Mouse (Mus musculus): ENCODE data around the gene Slc16a14. TPM values are rescaled to one million over a fixed set of nuclear protein-coding genes. Genes with fewer than 3 reads are reported as not detected.

Gene Slc16a14
- total RNA-seq, 2 experiments from 2014 or later = not detected

DNA sequence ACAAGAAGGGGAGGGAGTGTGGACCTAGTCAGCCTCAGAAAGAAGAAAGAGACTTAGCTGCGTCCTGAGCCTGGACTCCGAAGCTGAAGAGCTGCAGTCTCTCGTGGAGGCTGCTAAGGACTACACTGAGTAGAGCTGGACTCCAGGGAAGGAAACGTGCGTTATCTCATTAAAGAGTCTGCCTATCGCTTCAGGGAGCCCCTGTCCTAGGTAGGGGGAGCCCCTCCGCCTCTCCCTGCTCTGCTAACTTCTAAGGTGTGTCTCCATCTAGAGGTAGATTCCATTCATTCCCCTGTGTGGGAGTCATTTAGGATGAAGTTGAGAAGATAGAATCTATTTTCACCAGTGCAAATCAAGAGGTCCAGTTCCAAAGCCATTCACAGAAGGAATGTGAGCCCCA lies 65.4 kb downstream of the Slc16a14 start:
- ATAC-seq (replicated peaks; ENCODE audit: low FRiP score, poor library complexity, severe bottlenecking) = no peak

DNA sequence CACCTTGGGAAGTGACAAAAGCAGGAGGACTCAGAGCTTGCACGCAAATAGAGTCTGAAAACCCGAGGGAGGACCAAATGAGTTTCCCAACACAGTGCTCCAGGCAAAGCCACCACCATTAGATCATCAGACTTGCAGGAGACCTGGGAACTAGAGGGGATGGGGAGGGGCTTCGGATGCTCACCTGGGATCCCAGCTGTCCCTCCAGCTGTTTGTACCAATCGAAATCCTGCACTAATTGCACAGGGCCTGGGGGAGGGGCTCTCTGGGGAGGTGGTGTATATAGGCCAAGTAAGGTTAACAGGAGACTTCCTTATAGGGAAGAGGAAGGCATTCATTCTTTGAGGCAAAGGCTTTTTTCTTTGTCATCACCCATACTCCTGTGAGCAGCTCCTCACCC lies 66.1 kb downstream of the Slc16a14 start:
- ATAC-seq (replicated peaks; ENCODE audit: low FRiP score, poor library complexity, severe bottlenecking) = no peak

DNA sequence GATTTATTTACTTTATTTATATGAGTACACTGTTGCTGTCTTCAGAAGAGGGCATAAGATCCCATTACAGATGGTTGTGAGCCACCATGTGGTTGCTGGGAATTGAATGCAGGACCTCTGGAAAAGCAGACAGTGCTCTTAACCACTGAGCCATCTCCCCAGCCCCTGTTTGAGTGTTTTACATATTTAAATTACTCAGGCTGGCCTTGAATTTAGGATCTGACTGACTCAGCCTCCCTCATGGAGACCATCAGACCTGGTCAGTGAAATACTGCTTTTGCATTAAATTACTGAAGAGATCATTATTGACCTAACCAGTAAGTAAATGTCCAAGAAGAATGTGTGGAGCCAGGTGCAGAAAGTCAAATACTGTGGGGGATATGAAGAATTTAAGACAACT lies 66.6 kb downstream of the Slc16a14 start:
- no peak for ATAC-seq (replicated peaks; ENCODE audit: low FRiP score, poor library complexity, severe bottlenecking)

- 0 out of 2 replicates have a peak, but pooled peaks have one; percentile 60 for ATAC-seq (replicated peaks; ENCODE audit: low FRiP score, poor library complexity, severe bottlenecking)
Observed at GRCm38 (mm10) chr1:84866706-84867230, 68.2 kb downstream of the Slc16a14 start.

GRCm38 (mm10) chr1:84866231-84866630 lies 68.7 kb downstream of the Slc16a14 start:
- no peak for ATAC-seq (replicated peaks; ENCODE audit: low FRiP score, poor library complexity, severe bottlenecking)

DNA sequence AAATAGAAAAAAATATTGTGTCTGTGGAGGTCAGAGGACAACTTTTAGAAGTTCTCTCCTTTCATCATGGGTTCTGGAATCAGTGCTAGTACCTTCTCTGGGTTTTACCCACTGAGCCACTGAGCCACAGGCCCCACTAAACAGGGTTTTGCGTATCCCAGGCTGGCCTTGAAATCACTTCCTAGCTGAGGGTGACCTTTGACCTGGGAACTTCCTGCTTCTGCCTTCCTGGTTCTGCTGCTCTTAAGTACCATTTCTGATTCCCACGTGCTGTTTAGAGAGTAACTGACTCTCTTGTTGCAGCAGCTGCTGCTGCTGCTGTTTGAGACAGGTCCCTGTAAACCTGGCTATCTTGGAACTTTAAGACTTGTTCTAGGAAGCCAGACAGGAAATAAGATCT lies 70.3 kb downstream of the Slc16a14 start:
- ATAC-seq (replicated peaks; ENCODE audit: low FRiP score, poor library complexity, severe bottlenecking) = no peak

DNA sequence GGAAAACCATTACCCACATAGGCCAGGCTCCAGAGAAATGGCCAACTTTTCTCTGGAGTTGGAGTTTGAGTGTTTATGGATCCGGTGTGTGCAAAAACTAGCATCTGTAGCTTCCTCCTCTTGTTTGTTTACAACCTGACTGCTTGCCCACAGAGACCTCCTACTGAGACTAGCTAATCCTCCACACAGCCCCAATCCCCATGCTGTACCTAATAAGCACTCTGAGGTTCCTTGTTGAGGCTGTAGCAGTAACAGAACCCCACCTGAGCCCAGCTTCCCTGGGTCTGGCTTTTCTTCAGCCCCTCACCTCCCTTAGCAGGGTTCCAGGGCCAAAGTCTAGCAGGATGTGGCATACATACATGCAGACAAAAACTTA lies 73.7 kb downstream of the Slc16a14 start:
- ATAC-seq (replicated peaks; ENCODE audit: low FRiP score, poor library complexity, severe bottlenecking) = no peak

GRCm38 (mm10) chr1:84860360-84861254 lies 74.3 kb downstream of the Slc16a14 start:
- no peak for ATAC-seq (replicated peaks; ENCODE audit: low FRiP score, poor library complexity, severe bottlenecking)

GRCm38 (mm10) chr1:84859597-84859996 lies 75.3 kb downstream of the Slc16a14 start:
- no peak for ATAC-seq (replicated peaks; ENCODE audit: low FRiP score, poor library complexity, severe bottlenecking)

Other genes starting within 250 kb of the Slc16a14 start
- not detected in 2 replicates for gene Dner, start 238.9 kb downstream of the Slc16a14 start, total RNA-seq (2015; ENCODE audit: low replicate concordance)
- gene Dner, start 238.9 kb downstream of the Slc16a14 start, total RNA-seq (2017; ENCODE audit: low replicate concordance) = not detected in 2 replicates
- gene Fbxo36, start 95.3 kb downstream of the Slc16a14 start, total RNA-seq (2015; ENCODE audit: low replicate concordance) = not detected in 2 replicates
- gene Fbxo36, start 95.3 kb downstream of the Slc16a14 start, total RNA-seq (2017; ENCODE audit: low replicate concordance) = 1.7 and 2.0 TPM in 2 replicates
- gene Trip12, start 94.6 kb downstream of the Slc16a14 start, total RNA-seq (2015; ENCODE audit: low replicate concordance) = 67.4 and 74.0 TPM in 2 replicates
- gene Trip12, start 94.6 kb downstream of the Slc16a14 start, total RNA-seq (2017; ENCODE audit: low replicate concordance) = 115 and 127 TPM in 2 replicates
- not detected in 2 replicates for gene Gm10553, start 165.0 kb upstream of the Slc16a14 start, total RNA-seq (2015; ENCODE audit: low replicate concordance)
- gene Gm10553, start 165.0 kb upstream of the Slc16a14 start, total RNA-seq (2017; ENCODE audit: low replicate concordance) = not detected in 2 replicates
- 2.1 TPM in 1 of 2 replicates, not detected in the other for gene A530032D15Rik, start 174.7 kb upstream of the Slc16a14 start, total RNA-seq (2015; ENCODE audit: low replicate concordance)
- 3.2 and 9.4 TPM in 2 replicates for gene A530032D15Rik, start 174.7 kb upstream of the Slc16a14 start, total RNA-seq (2017; ENCODE audit: low replicate concordance)